Mouse (Mus musculus) lung, postnatal 0 days (tissue): ENCODE results near the gene Padi3. TPM values are rescaled to one million over a fixed set of nuclear protein-coding genes. Genes with fewer than 3 reads are reported as not detected.
A peak's percentile ranks its signal among the peaks of the same experiment; 100 is the strongest.

Experiments used
- ATAC-seq: fragments of 200-750 bp; cut with Nextera tagmentation; 2 replicates; pipeline ENCODE4 v1.8.0; 2017; ENCODE audit warnings: moderate library complexity
- DNase-seq: peaks from one replicate; pipeline ENCODE4 v3.0.0-alpha.2; 2016; ENCODE audit warnings: low spot score
- H3K27ac ChIP-seq: fragments of 300-500 bp; sonication (generic); 2 replicates; pipeline ENCODE4 v1.5.1; 2014; ENCODE audit warnings: antibody characterized with exemption, mild to moderate bottlenecking, low read length, mixed read lengths
- H3K27me3 ChIP-seq: fragments of 300-500 bp; sonication (generic); replicated peaks from 2 replicates; pipeline ENCODE4 v1.6.1; 2014; ENCODE audit warnings: low read length, mixed read lengths; ENCODE audit not compliant: insufficient read depth
- H3K36me3 ChIP-seq: fragments of 300-500 bp; sonication (generic); 2 replicates; pipeline ENCODE4 v1.6.1; 2014; ENCODE audit warnings: low read length, mixed read lengths; ENCODE audit not compliant: insufficient read depth
- H3K4me1 ChIP-seq: fragments of 300-500 bp; sonication (generic); 2 replicates; pipeline ENCODE4 v1.6.1; 2014; ENCODE audit warnings: antibody characterized with exemption, low read depth, low read length, mixed read lengths; ENCODE audit not compliant: insufficient read depth
- H3K4me2 ChIP-seq: fragments of 300-500 bp; sonication (generic); replicated peaks from 2 replicates; pipeline ENCODE4 v1.6.1; 2014; ENCODE audit warnings: low read depth, mild to moderate bottlenecking, low read length, moderate library complexity, mixed read lengths
- H3K4me3 ChIP-seq: fragments of 300-500 bp; sonication (generic); 2 replicates; pipeline ENCODE4 v1.5.1; 2014; ENCODE audit warnings: low read depth, low read length
- H3K9ac ChIP-seq: fragments of 300-500 bp; sonication (generic); replicated peaks from 2 replicates; pipeline ENCODE4 v1.6.1; 2014; ENCODE audit warnings: low read depth, mild to moderate bottlenecking
- H3K9me3 ChIP-seq: fragments of 300-500 bp; sonication (generic); 2 replicates; pipeline ENCODE4 v1.6.1; 2016; ENCODE audit warnings: low read length, mixed read lengths
- CTCF ChIP-seq: IDR thresholded peaks from 2 replicates; pipeline ENCODE4 v1.5.1; 2016; ENCODE audit warnings: antibody characterized with exemption, mild to moderate bottlenecking
- EP300 ChIP-seq: IDR thresholded peaks from 2 replicates; pipeline ENCODE4 v1.6.1; 2016; ENCODE audit warnings: antibody characterized with exemption, mild to moderate bottlenecking, control low read depth
- WGBS: fragments of 180-500 bp; shearing (Covaris S2); extraction: QIAGEN DNeasy Blood & Tissue Kit; methylation state at CpG from one replicate; pipeline ENCODE4 v1.1.7; 2014; 5-methylcytosine and 5-hydroxymethylcytosine counted together
- polyA plus RNA-seq: library from polyadenylated mRNA; unstranded; fragments of >200 nt; fragmentation: Nextera tagmentation; extraction: Ambion mirVana; gene quantifications from 2 replicates; pipeline ENCODE4 v1.2.1, GENCODE M21; 2015

Gene Padi3
- polyA plus RNA-seq, 1 experiment from 2014 or later: 0.35 TPM

DNA sequence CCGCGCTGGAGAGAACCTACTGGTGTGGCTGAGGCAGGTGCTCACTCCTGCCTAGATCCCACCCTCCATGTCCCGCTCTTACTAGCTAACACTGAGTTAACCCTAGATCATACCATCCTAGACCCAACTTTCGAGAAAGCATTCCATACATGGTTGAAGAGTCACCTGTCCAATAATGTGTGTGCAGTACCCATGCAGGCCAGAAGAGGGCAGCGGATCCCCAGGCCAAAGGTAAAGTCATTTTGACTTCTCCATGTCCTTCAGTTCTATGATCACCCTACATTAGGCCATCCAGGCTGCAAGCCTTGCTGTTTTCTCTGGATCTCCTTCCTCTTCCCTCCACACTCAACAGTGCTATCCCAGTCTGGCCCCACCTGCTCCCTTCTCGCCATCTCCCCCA, 21.5 kb downstream of the Padi3 start:
- Histone ChIP-seq H3K27ac (no peak overlapping the region), H3K9me3 (no peaks in the 10 kb centered on the region), H3K4me2 (no peak overlapping the region), H3K4me1 (no peaks in the 10 kb centered on the region), H3K9ac (no peak overlapping the region), H3K4me3 (no peak overlapping the region), H3K27me3 (no peaks in the 10 kb centered on the region), H3K36me3 (no peaks in the 10 kb centered on the region)
- peak; percentile 17 for ATAC-seq
- 45% methylated on average over 6 of the region's 6 CpGs for WGBS
- TF ChIP-seq CTCF (peak; percentile 96), EP300 (no peak)
- peak; percentile 49 for DNase-seq

DNA sequence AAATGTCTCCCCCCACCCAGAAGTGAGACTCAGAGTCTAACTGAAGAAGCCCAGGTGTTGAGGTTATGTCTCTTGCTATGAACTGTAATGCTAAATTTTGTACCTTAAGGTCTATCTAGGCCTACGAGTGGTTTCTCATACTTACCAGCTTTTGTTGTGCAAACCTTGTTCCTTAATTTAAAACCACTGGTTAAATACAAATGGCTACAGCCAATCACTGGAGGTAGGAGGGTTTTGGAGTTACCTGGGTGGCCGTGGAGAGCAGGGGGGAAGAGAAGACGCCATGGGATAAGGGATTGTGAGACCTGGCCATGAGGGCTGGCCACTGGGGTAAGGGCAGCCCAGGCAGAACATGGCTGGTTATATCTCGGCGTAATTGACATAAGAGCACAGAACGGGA, 22.2 kb downstream of the Padi3 start:
- H3K9ac ChIP-seq: no peak overlapping the region
- H3K4me2 ChIP-seq: no peak overlapping the region
- H3K4me1 ChIP-seq: no peaks in the 10 kb centered on the region
- no peak for TF ChIP-seq CTCF
- no peak for TF ChIP-seq EP300
- no peak overlapping the region for H3K4me3 ChIP-seq
- ATAC-seq (no peak), DNase-seq (no peak)
- no peaks in the 10 kb centered on the region for H3K36me3 ChIP-seq
- no peaks in the 10 kb centered on the region for H3K9me3 ChIP-seq
- no peaks in the 10 kb centered on the region for H3K27me3 ChIP-seq
- WGBS: 75% methylated on average over 6 of the region's 6 CpGs
- H3K27ac ChIP-seq: no peak overlapping the region

DNA sequence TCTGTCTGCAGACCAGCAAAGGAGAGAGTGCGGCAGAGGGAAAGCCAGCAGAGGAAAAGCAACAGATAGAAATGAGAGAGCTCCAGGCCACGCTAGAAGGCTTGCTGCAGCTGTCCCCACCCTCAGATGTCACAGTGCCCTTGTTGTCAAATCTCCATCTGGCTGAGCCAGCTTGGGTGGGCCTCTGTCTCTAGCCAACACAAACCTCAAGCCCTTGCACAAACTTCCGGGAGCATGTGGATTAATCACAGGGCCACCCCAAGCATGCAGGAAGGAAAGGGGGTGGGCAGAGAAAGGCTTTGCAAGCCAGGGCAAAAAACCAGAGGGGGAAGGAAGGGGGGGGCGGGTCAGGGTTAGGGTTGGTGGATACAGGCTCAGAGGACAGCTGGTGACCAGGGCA, 23.0 kb downstream of the Padi3 start:
- DNase-seq (peak; percentile 53), ATAC-seq (peak; percentile 68)
- Histone ChIP-seq H3K4me1 (no peaks in the 10 kb centered on the region), H3K27me3 (no peaks in the 10 kb centered on the region), H3K27ac (no peak overlapping the region), H3K4me2 (no peak overlapping the region), H3K4me3 (no peak overlapping the region), H3K36me3 (no peaks in the 10 kb centered on the region), H3K9me3 (no peaks in the 10 kb centered on the region), H3K9ac (no peak overlapping the region)
- TF ChIP-seq CTCF (no peak), EP300 (no peak)
- WGBS: 44% methylated on average over 4 of the region's 4 CpGs

DNA sequence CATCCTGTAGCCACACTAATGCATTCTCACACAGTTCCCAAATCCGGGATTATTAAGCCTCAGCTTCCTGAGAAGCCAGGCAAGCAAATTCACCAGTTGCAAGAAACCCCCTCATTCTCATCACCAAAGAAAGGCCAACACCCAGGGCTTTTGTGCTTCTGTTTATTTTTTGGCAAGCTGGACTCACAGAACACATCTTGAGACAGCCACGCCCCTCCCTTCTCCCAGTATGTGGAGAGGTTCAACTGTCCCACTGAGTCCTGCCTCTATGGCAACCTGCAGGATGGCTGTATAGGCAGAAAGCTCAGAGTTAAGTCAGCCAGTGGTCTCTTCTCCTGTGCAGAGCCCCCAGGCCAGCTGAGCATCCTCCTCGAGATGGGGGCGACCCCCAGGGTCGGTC, 25.2 kb downstream of the Padi3 start:
- 69% methylated on average over 5 of the region's 5 CpGs for WGBS
- H3K27me3 ChIP-seq: no peaks in the 10 kb centered on the region
- H3K4me3 ChIP-seq: no peak overlapping the region
- H3K4me2 ChIP-seq: no peak overlapping the region
- no peak for TF ChIP-seq EP300
- no peak for TF ChIP-seq CTCF
- no peaks in the 10 kb centered on the region for H3K9me3 ChIP-seq
- H3K4me1 ChIP-seq: no peaks in the 10 kb centered on the region
- ATAC-seq (no peak), DNase-seq (no peak)
- no peak overlapping the region for H3K9ac ChIP-seq
- H3K36me3 ChIP-seq: no peaks in the 10 kb centered on the region
- no peak overlapping the region for H3K27ac ChIP-seq

DNA sequence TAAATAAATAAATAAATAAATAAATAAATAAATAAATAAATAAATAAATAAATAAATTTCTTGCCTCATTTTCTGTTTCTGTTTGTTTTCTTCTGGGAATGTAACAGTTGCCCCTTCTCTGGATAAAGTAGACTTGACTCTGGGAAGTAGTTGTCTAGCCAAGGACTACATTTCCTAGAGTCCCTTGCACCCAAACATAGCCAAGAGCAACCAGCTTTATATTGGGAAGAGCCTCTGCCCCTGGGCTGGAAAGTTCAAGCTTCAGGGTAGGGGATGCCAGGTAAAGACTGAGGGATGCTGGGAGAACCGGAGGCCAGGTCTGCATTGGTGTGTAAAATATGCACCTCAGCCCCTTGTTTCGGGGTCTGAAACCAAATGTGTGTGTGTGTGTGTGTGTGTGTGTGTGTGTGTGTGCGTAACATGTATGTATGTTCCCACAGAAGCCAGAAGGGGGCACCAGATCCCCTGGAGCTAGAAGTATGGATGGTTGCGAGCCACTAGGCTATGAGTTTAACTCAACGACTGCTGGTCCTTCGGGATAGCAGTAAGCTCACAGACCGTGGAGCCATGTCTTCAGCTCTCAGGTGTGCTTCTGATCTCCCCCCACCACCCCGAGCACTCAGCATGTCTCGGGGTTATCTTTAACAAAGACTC, 26.0 kb downstream of the Padi3 start:
- DNase-seq: no peak
- no peak overlapping the region for H3K27ac ChIP-seq
- H3K27me3 ChIP-seq: no peaks in the 10 kb centered on the region
- H3K9me3 ChIP-seq: no peaks in the 10 kb centered on the region
- H3K9ac ChIP-seq: no peak overlapping the region
- no peak overlapping the region for H3K4me2 ChIP-seq
- no peaks in the 10 kb centered on the region for H3K4me1 ChIP-seq
- H3K4me3 ChIP-seq: no peak overlapping the region
- no peaks in the 10 kb centered on the region for H3K36me3 ChIP-seq
- no peak for ATAC-seq
- WGBS: 88% methylated on average over 9 of the region's 9 CpGs
- TF ChIP-seq EP300: no peak
- no peak for TF ChIP-seq CTCF

DNA sequence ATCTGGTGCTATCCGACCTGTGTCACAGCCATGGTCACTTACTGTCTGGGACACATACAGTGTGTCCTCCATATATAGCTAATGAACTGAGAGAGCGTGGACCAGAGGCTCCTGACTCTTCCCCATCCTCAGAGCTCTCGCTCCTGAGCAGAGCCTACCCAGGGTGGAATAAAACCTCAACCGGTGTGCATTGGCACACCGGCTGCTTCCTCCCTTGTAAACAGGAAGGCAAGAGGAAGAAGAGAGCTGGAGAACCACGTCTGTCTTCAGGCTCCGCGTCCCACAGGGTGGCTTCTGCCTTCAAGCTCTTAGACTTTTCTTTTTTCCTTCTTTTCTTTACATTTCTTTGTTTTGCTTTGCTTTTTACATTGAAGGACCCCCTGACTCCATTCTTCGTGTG, 27.6 kb downstream of the Padi3 start:
- 72% methylated on average over 9 of the region's 9 CpGs for WGBS
- H3K4me1 ChIP-seq: no peaks in the 10 kb centered on the region
- no peaks in the 10 kb centered on the region for H3K9me3 ChIP-seq
- no peak overlapping the region for H3K27ac ChIP-seq
- H3K27me3 ChIP-seq: no peaks in the 10 kb centered on the region
- DNase-seq (no peak), ATAC-seq (no peak)
- no peak overlapping the region for H3K9ac ChIP-seq
- TF ChIP-seq CTCF: no peak
- TF ChIP-seq EP300: no peak
- H3K4me3 ChIP-seq: no peak overlapping the region
- H3K36me3 ChIP-seq: no peaks in the 10 kb centered on the region
- H3K4me2 ChIP-seq: no peak overlapping the region

DNA sequence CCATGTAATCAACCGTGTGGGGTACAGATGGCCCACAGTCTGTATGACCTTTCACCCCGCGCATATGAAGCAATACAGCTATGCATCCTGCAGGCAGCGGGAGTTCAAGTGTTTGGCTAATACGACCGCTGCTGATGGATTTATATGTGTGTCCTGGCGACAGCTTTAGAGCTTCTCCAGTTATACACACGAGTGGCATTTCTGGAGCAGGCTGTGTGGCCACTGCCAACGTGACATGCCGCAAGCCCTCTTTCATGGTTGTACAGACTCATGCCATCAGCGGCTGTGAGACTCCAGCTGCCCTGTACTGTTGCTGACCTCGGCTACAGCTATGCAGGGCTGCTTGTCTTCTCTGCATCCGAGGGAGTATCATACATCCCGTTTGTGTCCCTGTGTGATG, 29.9 kb downstream of the Padi3 start:
- H3K4me1 ChIP-seq: no peaks in the 10 kb centered on the region
- ATAC-seq (no peak), DNase-seq (no peak)
- TF ChIP-seq CTCF (no peak), EP300 (no peak)
- no peaks in the 10 kb centered on the region for H3K36me3 ChIP-seq
- H3K9ac ChIP-seq: no peak overlapping the region
- no peaks in the 10 kb centered on the region for H3K9me3 ChIP-seq
- H3K4me3 ChIP-seq: no peak overlapping the region
- H3K4me2 ChIP-seq: no peak overlapping the region
- WGBS: 58% methylated on average over 14 of the region's 14 CpGs
- H3K27me3 ChIP-seq: no peaks in the 10 kb centered on the region
- no peak overlapping the region for H3K27ac ChIP-seq
